Mouse (Mus musculus) forebrain, embryonic 11.5 days (tissue): ENCODE measurements at regions not wholly inside any gene's neighbourhood (a gene's known extent, or its start where the extent isn't known, plus 50 kb on each side); places are given as distances from the start of the nearest gene placed in this dataset.

Experiments used
- ATAC-seq: fragments of 200-750 bp; cut with Nextera tagmentation; replicated peaks from 2 replicates; pipeline ENCODE4 v1.8.0; 2017; ENCODE audit warnings: moderate TSS enrichment; ENCODE audit not compliant: low FRiP score
- DNase-seq: peaks from one replicate; pipeline ENCODE4 v3.0.0-alpha.2; 2017; ENCODE audit warnings: low spot score
- H3K27ac ChIP-seq: fragments of 300-500 bp; sonication (generic); 2 replicates; pipeline ENCODE4 v1.5.1; 2014; ENCODE audit warnings: low read depth, low read length
- H3K27me3 ChIP-seq: fragments of 300-500 bp; sonication (generic); 2 replicates; pipeline ENCODE4 v1.6.1; 2014; ENCODE audit warnings: mild to moderate bottlenecking, low read length, mixed read lengths; ENCODE audit not compliant: control insufficient read depth, insufficient read depth
- H3K36me3 ChIP-seq: fragments of 300-500 bp; sonication (generic); 2 replicates; pipeline ENCODE4 v1.6.1; 2014; ENCODE audit warnings: mild to moderate bottlenecking, low read length, moderate library complexity, mixed read lengths; ENCODE audit not compliant: control insufficient read depth, insufficient read depth
- H3K4me1 ChIP-seq: fragments of 300-500 bp; sonication (generic); replicated peaks from 2 replicates; pipeline ENCODE4 v1.6.1; 2014; ENCODE audit warnings: low read length, mixed read lengths; ENCODE audit not compliant: control insufficient read depth, insufficient read depth
- H3K4me2 ChIP-seq: fragments of 300-500 bp; sonication (generic); 2 replicates; pipeline ENCODE4 v1.6.1; 2014; ENCODE audit warnings: low read depth, mild to moderate bottlenecking, low read length, moderate library complexity, mixed read lengths; ENCODE audit not compliant: severe bottlenecking
- H3K4me3 ChIP-seq: fragments of 300-500 bp; sonication (generic); 2 replicates; pipeline ENCODE4 v1.5.1; 2014; ENCODE audit warnings: low read depth, low read length
- H3K9ac ChIP-seq: fragments of 300-500 bp; sonication (generic); 2 replicates; pipeline ENCODE4 v1.6.1; 2014; ENCODE audit warnings: low read length
- H3K9me3 ChIP-seq: fragments of 300-500 bp; sonication (generic); 2 replicates; pipeline ENCODE4 v1.6.1; 2016; ENCODE audit warnings: low read length, mixed read lengths; ENCODE audit not compliant: control insufficient read depth
- WGBS: fragments of 180-500 bp; shearing (Covaris S2); extraction: QIAGEN DNeasy Blood & Tissue Kit; methylation state at CpG from one replicate; pipeline ENCODE4 v1.1.7; 2014; 5-methylcytosine and 5-hydroxymethylcytosine counted together

DNA sequence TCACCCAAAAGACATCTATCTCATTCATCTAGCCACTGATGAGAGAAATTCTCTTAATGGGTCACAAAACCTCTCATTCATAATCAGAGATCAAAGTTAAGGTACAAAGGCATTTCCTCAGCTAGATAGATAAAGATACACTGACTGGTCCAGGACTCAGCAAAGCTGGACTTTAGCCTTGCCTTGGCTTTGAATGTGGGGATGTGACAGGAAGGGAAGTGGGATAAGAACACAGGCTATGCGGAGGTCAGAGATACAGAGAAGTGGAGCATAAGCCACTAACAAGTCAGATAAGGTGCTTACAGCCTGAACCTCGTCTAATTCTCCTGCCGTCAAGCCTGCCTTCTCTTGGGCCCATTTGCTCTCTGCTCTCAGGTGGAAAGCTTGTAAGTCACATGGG is 50.0 kb upstream of the Tsc22d2 start:
- Histone ChIP-seq H3K4me2 (no peak overlapping the region), H3K4me1 (no peaks in the 10 kb centered on the region), H3K9me3 (no peaks in the 10 kb centered on the region), H3K9ac (no peak overlapping the region), H3K27ac (no peak overlapping the region), H3K36me3 (no peaks in the 10 kb centered on the region), H3K4me3 (no peak overlapping the region), H3K27me3 (no peaks in the 10 kb centered on the region)
- no peak for DNase-seq
- ATAC-seq: no peak
- 80% methylated on average over 3 of the region's 3 CpGs for WGBS
